Mouse (Mus musculus): Measurements from ENCODE around the gene Setd4. TPM values are rescaled to one million over a fixed set of nuclear protein-coding genes. Genes with fewer than 3 reads are reported as not detected.
"Not testable (repeated sequence)": the region's sequence is repeated elsewhere in the genome, so short reads cannot be mapped to it uniquely, and the experiment has no call there.

The Setd4 gene
- total RNA-seq (2021), result 1 to 10 TPM; 2.0 to 2.5 TPM
- long read RNA-seq, experiment 1, result 0 reads
- long read RNA-seq, experiment 2, partial matches to known transcripts, result 0 of 1 reads
- long read RNA-seq, experiment 2, other reads (novel, unspliced or antisense), result 1 of 1 reads

DNA sequence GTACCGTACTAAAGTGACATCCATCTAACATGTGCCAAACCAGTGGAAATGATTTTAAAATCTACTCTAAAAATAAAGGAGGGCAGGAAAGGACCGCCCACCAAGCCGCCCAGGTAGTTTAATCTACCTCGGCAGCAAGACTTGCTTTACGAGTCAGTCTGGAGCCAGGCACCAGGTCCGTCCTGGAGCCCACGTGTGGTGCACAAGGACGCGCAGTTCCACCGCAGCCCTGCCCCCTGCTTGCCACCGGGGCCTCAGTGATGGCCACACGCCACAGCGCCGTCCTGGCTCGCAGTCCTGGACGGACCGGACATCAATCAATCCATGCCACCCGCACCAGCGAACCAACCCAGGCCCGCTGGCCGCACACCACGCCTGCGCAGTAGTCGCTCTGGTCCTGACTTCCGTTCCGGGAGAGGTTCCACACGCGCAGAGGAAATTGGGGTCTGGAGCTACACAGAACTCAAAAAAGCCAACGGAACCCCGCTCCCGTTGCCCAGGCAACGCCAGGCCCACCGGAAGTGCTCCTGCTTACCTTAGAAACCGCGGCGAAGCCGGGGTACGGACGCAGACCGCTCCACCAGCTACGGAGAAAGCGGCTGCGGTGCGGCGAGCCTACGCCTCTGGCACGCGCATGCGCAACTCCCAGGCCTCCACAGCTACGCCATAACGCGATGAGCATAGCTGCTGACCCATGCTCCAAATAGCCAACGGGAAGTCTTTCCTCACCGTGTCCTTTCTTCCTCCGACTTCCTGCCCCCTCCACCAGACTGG lies at the start of gene Setd4:
Gene Setd4 (minus strand): TSS at position 625 of the 774 bp plus-strand sequence.
- peak; percentile 96 to 98 for DNase-seq

DNA sequence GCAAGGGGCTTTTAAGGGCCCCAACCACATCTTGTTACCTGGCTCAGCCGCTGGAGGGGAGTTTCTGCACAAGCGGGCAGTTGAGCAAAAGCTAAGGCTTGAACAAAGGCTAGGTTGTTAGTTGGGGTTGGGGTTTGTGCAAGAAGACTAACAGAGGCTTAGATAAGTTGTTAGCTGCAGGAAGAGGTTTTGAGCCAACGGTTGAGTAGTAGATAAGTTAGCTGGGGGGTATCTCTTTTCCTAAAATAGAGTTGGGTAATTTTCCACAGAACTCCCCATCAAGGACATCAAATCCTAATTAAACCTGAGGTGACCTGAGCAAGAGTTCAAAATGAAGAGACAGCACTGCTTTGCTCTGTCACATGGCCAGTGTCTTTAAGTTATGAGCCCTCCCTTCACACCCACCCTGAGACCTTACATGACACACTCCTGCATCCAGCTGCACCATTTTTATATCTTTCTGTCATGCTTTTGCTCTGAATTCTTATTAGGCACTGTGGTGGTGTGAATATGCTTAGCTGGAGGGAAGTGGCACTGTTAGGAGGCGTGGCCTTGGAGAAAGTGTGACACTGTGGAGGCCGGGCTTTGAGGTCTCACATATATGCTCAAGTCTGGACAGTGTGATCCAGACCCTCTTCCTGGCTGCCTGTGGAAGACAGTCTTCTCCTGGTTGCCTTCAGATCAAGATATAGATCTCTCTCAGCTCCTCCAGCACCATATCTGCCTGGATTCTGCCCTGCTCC lies 44.7 kb upstream of the Setd4 start:
- no peak for DNase-seq

DNA sequence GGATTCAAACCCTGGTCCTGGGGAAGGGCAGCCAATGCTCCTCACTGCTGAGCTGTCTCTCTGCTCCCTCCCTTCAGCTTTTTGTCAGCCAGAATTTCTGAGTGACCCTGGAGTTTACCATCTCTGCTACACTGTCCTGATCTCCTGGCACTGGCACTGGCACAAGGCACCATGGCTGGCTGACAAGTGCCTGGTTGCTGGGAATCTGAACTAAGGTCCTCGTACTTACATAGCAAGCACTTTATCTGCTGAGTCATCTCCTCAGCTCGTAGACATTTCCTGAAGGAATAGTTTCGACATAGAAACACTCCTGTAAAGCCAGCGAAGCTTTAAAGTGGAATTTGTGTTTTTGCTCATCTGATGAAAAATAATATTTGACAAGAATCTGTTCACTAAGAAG lies 40.1 kb upstream of the Setd4 start:
- DNase-seq, result no peak

DNA sequence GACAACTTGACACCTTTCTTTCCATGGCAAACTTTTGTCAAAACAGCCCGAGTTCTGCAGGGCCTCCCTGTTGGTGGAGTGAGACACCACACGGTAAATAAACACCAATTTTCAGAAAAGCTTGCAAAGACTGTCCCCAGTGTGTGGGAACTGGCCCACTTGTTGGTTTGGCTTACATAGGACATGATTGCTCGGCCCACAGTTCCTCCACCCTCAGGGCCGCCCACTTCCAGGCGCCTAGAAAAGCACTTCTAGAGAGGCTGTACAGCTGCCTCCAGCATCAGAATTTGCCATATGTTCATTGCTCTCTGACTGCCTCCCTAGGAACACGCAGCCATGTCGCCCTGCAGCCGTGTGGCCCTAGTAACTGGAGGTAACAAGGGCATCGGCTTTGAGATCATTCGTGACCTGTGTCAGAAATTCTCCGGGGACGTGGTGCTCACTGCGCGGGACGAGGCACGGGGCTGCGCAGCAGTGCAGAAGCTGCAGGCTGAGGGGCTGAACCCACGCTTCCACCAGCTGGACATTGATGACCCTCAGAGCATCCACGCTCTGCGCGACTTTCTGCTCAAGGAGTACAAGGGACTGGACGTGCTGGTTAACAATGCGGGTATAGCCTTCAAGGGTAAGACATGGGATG lies 24.0 kb upstream of the Setd4 start, which contains the start of gene Gm5678:
Gene Gm5678 (plus strand): TSS at position 337 of the 640 bp plus-strand sequence.
- DNase-seq, result no peak

DNA sequence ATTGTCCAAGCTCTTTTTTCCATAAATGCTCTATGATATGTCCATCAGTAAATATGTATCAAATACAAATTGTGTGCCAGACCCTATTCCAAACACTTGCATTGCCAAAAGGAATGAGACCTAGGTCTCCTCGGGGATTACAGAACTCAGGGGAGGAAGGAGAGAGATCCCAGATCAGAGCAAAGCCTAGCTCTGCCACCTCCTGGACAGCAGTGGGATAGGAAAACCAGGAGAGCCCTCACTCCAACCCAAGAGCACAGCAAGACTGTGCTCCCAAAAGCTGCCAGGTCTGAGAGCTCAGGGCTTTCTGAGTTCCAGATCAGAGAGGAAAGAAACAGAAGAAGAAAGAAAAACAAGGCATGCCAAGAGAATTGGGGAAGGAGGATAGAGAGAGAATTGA lies 22.9 kb upstream of the Setd4 start:
- no peak for DNase-seq

DNA sequence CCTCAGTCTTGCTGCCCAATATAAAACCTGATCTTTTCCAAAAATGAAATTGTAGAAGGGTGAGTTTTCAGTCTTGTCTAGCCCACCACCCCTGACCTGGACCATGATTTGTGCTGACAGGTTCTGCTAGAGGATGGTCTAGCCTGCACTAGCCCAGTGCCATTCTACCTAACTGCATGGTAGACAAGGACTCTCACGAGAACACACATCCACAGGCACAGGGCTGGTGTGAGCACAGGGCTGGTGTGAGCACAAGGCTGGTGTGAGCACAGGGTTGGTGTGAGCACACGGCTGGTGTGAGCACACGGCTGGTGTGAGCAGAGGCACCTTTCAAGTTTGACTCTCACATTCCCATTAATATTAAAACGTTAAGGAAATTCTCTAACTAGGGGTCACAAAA lies 20.8 kb upstream of the Setd4 start:
- no peak for DNase-seq

DNA sequence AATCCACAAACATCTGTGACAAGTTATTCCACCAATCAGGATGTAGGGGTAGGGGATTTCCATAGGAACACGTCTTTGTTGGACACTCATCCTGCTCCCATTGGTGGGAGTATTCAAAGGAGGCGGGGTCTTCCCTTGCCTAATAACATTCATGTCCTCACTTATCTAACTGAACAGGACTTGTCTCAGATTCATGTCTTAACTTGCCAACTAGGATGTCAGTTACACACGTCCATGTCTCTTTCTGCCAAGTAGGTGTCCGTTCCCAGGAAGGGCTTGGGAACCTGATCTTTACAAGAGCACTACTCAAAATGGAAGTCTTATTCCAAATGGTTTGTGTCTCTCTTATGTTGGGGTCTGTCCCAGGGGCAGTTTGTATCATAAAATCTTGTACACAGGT lies 19.9 kb upstream of the Setd4 start:
- not testable (repeated sequence) for DNase-seq

DNA sequence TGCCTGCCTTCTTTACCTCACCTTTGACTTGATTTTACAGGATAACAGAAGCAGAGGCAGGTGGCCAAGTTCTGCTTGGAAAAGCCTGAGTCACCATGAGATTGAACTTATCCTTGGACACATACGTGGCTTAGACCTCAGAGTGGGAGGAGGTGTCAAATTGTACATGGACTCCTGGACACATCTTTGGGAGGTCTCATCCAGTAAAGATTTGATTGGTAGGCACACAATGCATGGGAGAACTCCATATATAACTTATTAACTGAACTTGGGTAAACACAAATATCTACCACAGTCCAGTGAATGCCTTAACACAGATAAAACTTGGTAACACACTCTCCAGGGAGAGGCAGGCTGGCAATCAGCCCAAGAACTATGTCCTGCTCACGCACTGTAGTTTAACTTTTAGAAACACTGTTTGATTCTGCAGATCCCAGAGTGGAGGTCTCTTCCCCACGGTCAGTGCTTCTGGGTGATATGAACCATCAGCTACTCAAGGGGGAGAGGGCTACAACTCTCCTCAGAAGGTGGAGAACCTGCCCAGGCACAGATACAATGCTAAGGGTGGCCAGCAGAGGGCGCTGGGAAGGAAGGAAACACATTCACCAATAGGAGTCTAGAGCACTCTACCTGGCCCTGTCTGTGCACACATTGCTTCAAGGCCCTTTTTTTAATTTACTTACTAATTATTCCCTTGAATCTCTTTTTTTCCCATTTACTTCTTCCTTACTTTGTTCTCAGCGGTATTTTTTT lies 11.4 kb upstream of the Setd4 start:
- DNase-seq, result peak; percentile 56 to 85

DNA sequence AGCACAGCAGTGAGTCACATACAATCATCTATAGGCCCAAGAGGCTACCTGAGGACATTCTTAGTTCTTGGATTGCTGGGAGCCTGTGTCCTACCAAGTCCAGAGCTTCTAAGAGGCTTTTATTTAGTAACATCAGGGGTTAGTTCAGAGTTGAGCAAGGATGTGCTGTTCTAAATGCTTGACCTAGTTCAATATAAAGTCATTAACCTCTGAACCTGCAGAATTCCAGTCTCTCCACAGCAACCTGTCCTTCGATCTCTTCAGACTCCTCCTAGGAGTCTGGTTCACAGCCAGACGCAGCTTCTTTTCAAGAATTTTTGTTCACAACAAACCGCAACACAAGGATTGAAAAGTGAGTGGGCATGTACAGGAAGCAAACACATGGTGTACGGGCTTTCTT lies 7.1 kb upstream of the Setd4 start:
- no peak for DNase-seq

DNA sequence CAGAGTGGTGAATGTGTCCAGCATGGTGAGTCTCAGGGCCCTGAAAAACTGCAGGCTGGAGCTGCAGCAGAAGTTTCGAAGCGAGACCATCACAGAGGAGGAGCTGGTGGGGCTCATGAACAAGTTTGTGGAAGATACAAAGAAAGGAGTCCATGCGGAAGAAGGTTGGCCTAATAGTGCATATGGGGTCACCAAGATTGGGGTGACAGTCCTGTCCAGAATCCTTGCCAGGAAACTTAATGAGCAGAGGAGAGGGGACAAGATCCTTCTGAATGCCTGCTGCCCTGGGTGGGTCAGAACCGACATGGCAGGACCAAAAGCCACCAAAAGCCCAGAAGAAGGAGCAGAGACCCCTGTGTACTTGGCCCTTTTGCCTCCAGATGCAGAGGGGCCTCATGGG lies 5.9 kb upstream of the Setd4 start:
- DNase-seq, result no peak

DNA sequence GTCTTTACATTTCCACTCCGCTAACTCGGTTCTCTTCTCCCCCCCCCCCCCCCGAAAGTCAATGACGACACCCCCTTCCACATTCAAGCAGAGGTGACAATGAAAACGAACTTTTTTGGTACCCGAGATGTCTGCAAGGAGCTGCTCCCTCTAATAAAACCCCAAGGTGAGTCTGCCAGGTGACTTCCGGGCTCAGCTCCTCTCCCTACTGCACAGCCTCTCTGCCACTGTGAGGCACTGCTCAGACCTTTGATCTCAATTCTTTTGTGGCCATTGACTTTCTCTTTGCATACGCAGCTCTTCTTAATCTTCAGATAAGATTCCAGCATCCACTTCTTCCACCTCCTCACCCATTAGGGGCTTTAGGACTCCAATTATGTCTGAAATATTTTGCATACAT lies 4.9 kb upstream of the Setd4 start:
- no peak for DNase-seq

DNA sequence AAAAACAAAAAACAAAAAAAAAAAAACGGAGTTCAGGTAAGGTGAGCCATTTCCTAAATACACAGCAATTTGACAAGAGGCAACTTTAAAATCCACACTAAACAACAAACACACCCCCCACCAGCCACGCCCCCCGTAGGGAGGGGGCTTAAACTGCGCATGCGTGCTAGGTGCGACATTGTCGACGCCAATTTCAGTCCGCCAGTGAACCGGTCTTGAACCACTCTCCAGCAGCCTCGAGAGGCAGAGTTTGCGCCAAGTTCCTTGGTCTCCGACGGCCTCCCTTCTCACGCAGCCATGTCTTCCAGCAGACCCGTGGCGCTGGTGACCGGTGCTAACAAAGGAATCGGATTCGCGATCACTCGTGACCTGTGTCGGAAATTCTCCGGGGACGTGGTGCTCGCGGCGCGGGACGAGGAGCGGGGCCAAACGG lies 3.8 kb upstream of the Setd4 start:
- peak; percentile 90 to 94 for DNase-seq

DNA sequence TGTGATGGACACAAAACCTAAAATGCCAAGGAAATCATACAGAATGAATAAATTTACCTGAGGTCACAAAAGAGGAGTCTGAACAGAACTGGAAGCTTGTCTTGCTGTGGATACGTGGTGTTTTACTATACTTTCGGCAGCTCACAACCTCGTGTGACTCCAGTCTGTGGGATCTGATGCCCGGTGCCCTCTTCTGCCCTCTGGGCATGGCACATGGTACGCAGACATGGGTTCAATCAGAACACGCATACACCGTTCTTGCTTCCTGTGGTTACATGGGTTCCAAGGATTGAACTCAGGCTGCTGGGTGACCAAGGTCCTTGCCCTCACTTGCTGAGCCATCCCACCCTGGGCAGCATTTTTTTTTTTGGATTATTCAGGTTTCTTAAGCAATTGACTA lies 2.3 kb upstream of the Setd4 start:
- DNase-seq, result no peak

DNA sequence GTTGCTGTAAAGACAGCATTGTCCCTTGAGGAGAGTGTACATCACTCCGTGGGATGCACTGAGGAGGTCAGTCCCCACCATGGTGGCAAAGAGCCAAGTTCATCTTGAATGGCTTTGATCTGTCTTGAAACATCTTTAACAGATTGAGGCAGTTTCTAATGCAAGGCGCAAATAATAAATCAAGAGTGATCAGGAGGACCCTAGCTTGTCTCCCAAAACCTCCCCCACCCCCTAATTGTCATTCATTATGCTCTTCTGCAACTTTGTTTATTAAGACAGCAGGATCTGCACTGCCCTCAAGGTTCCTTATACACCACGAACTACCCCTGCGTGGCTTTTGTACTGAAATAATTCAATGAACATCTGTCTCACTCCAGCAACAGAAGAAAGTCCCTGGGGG lies 1.7 kb upstream of the Setd4 start, which contains the start of gene Cbr1:
Gene Cbr1 (plus strand): TSS at position 301 of the 400 bp plus-strand sequence.
- DNase-seq, result no peak

DNA sequence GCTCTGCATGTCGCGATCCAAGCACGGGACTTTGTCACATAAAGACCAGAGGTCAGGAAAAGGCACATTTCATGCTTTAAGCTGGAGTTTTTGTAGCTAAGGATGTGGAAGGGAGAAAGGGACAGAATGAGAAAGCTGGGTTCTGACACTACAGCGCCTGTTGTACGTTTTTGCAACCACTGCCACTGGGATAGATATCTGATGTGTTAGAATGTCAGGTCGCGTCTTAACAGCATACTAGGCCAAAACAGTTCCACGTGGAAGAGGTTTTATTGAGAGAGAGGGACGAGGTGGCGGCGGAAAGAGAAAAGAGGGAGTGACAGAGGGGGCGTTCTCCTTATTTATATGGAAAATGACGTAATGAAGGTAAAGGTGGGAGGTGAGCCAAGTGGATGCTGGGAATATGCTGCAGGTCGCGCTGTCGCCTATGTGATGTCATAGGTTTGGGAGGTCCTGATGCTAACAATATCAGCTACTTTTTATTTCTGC lies 662 bp upstream of the Setd4 start:
- peak in 1 of 2 experiments; percentile 43 for DNase-seq

DNA sequence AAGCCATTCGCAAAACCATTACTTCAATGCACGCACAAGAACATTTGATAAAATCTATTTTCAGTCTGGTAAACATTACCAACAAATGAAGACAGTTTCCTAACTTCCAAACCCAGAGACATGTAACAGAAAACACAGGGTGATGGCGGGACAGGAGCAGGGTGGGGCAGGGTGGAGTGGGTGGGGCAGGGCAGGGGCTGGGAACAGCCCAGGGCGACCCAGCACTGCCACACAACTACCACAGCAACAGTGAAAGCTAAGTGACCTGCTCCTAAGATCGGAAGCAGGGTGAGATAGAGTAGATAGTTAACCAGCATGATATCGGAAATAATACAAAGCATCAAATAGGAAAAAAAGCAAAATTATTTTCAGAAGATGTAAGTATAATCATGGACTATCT lies 4.4 kb downstream of the Setd4 start:
- no peak for DNase-seq

DNA sequence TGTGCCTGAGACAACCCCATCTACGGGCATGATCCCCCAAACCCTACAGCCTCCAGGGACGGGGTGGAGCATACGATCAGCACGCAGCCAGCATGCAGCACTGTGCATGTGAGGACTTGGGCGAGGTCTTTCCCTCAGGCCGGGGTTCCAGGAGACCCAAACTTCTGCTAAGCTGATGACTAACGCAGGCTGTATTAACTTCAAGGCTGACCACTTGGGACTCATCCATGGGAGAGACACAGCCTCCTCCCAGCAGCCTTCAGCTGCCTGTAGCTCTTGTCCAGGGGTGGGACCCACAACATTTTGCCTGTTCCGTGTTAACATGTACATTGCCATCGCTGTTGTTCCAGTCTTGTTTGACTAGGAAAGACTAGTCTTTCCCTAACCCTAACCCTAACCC lies 6.3 kb downstream of the Setd4 start:
- DNase-seq, result no peak

DNA sequence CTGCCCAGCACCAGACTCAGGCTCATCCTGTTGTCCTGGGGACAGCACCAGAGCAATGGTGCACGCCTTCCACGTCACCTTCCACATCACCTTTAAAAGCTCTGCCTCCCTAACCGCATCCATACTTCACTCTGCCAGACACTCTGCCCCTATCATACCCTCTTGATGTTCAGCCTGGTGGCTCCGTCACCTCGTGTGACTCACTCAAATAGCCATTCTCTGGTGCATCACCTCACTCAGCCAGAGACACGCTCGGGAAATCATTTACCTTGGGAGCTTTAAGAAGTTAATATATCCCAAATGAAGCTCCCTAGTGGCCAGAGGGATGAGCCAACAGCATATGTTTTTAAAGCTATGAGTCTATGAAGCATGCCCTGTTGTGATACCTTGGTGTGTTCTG lies 7.1 kb downstream of the Setd4 start:
- DNase-seq, result no peak

DNA sequence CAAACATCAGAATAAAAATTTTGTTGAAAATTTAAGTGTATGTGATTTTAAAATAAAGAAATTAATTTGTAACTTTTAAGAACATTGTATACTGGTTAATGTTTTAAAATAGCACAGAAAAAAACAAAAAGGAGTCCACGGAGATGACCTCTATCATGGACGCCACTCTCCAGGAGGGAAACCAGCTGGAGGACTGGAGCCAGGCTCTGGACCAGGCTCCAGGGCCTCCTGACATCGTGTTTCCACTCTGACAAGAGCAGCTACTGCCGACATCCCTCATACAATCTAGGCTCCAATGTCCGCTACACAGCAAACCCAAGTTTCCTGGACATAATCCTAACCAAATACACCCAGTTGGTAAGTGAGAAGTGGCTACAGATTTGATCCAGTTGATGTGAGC lies 8.1 kb downstream of the Setd4 start:
- DNase-seq, result no peak

DNA sequence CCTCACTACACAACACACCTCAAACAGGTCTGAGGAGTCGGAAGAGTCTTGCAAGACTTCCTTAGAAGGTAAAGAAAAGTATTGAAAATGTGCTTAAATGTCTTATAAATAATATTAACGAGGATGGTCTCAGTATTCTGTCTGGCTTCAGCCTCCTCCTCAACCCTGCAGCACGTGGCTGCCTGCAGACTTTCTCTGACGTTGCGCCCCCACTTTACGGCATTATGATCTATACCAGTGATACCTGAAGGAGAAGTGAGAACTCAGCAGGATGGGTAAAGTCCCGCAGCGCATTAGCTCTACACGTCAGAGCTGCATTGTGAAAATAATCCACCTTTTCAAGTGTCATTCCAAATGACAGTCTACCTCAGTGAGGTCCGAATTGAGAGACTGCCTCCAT lies 9.4 kb downstream of the Setd4 start:
- no peak for DNase-seq

DNA sequence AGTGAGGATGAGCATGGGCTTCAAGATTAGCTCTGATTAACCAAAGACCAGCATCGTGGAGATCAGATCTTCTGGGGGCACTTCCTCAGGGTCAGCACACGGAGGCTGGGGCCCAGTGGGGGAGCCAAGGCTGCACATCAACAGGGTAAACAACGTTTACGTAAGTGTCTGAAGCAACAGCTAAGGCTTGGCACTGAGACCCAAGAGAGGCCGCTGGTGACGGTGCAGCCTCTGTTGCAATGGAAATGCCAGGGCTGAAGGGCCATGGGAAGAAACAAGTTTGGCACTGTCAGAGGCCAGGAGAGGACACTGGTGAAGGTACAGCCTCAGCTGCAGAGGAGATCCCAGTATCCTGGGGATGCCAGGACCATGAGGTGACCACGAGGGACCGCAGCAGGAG lies 10.5 kb downstream of the Setd4 start:
- no peak for DNase-seq

DNA sequence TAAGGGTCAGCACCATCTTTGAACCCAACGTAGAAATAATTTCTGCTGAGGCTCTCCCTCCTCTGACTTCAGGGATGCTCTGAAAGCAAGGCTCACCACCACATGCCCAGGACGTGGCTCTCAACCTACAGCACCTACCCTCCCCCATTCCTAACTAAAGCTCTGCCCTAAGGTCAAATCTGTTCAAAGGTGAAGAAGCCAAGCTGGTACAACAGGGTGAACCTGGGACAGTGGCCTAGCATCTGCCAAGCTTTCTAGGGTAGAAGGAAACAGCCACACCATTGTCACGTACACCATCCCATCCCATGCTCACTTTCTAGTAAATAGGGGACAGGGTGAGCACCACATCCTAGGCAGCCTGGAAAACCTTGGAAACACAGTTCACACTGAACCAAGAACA lies 11.2 kb downstream of the Setd4 start:
- DNase-seq, result no peak
